Mouse (Mus musculus) 3T3-L1 (cell line): ENCODE measurements around the gene Supt3.
A peak's percentile ranks its signal among the peaks of the same experiment; 100 is the strongest.

ENCODE experiments used
- DNase-seq: peaks from one replicate; pipeline ENCODE4 v3.0.0-alpha.2; 2015; ENCODE audit warnings: low read depth, low spot score

Gene Supt3

DNA sequence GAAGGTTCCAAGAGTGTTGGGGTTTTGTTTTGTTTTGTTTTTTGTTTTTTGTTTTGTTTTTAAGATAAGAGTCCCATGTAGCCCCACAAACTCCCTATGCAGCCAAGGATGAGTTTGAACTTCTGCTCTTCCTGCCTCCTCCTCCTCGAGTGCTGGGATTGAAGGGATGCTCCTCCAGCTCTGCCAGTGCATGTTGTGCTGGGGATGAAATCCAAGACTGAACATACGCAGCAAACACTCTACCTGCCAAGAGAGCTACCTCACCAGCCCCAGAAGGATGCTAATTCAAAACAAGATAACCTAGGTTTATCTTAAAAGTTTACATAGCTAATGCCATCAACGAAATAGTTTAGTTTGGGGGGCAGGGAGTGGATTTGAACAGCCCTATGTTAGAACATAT lies 276.4 kb downstream of the Supt3 start:
- DNase-seq = no peak

- no peak for DNase-seq
Measured at GRCm38 (mm10) chr17:45054526-45054925, 277.6 kb downstream of the Supt3 start.

DNA sequence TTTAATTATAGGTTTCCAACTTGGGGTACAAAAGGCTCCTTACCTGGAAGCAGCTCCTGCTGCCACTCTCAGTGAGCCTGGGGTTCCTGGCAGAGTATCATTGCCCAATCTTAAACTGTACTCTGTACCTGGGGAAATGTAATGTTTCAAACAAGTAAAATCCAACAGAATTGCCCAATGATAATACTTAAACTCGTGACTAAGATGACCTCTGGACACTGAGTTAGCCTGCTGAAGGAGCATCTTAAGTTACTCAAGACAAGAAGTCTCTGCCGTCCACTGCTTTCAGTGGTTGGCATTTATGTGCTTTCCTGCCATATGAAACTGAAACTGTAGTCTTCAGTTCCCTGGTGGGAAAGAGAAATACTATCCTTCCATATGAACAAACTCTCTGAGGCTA lies 279.9 kb downstream of the Supt3 start:
- no peak for DNase-seq

DNA sequence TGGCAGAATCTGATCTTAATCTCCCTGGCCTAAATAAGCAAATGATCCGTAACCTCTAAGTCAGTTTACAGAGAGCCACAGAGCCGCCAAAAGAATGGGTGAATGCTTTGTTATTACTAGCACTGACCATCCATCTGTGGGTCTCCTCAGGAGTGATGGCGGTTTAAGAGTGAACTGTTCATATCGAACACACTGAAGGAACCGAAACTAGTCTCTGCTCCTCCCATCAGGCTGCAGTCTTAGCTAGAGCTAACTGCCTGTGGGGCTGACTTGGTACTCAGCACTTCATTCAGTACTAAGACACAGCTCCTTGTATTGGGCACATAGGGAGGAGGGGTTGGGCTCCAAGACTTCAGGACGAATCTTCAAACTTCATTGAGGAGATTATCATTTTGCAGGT lies 280.8 kb downstream of the Supt3 start:
- DNase-seq = no peak

GRCm38 (mm10) chr17:45058566-45059363 lies 281.8 kb downstream of the Supt3 start:
- DNase-seq = no peak

DNA sequence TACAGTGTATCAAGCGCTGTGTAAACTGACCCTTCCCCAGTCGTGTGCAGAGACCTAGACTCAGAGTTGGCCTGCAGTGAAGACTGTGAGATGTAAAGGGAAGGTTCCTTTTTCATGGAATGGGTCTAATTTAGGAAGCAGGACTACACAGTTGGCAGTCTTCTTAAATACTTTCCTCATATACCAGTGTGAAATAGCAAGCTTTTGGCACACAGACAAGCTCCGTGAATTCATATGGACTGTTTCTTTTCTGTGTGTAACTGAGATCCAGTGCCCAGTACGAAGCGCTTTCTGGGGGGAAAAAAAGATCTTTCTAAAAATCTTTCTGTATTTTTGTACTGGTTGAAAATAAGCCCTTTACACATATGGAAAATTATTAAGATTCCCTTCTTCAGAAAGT lies 286.8 kb downstream of the Supt3 start:
- DNase-seq = no peak

DNA sequence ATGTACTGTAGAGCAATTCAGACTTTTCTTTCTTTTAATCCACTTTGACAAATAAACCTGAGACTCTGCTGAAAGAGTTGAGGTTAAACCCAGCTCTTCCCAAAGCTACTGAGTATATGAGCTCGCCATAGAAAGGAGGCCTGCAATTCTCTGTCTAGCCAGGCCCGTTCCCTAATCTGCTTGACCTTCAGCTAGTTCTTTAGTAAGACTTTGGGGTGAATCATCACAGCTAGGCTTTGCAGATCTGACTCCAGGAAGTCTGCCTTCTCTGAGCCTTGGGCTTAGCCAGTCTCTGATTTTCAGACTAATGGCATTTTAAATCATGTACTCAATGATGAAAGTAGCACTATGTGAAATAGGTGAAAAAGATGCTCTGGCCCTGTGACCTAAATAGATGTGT lies 288.5 kb downstream of the Supt3 start:
- peak; percentile 66 for DNase-seq

DNA sequence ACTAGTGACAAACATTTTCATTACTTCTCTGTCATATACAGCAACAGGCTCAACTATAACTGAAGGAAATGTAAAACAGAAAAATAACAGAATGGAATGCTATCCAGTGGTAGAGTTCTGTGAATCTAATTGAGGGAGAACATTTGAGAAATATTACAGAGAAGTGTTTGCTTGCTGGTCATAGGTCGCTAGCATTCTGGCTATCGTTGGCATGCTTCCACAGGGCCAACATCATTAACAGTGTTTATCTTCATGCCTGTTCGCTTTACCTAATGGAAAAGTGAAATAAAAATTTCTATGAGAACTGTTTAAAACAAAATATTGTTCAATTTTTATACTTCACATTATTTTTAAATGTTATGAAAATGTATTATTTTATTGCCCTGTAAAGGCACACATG lies 290.5 kb downstream of the Supt3 start:
- DNase-seq = no peak

GRCm38 (mm10) chr17:45068321-45068720 lies 291.4 kb downstream of the Supt3 start:
- no peak for DNase-seq

GRCm38 (mm10) chr17:45072495-45073347 lies 295.8 kb downstream of the Supt3 start:
- DNase-seq = no peak

DNA sequence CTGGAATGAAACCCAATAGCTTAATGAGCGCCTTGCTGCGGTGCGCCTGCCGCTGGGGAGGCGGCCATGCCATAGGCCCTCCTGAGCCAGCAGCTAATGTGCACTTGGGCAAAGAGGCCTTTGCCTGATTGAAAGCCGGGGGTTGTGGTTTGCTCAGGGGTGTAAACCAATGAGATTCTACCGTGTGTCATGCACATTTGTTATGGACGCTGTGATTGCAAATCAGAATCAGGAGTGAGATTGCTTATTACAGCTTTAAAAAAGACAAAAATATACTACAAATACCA lies 296.3 kb downstream of the Supt3 start:
- DNase-seq = no peak

- no peak for DNase-seq
Measured at GRCm38 (mm10) chr17:45073779-45074178, 296.8 kb downstream of the Supt3 start.

DNA sequence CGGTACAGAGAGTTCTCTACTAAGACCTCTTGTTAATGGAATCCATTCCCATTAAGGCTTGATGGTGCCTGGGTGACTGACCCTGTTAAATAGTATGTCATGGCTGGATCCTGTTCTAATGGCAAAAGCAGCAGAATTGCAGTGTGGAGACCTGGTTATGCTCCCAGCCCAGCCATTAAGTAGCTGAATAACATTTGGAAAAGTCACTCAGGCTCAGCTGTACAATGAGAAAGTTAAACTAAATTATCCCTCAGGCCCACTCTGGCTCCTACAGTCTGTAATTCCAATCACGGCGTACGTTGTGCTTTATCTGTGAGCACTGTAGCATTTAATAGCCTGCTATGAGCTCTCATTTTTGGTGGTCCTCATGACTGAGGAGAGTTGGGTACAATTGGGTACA lies 300.0 kb downstream of the Supt3 start:
- no peak for DNase-seq

DNA sequence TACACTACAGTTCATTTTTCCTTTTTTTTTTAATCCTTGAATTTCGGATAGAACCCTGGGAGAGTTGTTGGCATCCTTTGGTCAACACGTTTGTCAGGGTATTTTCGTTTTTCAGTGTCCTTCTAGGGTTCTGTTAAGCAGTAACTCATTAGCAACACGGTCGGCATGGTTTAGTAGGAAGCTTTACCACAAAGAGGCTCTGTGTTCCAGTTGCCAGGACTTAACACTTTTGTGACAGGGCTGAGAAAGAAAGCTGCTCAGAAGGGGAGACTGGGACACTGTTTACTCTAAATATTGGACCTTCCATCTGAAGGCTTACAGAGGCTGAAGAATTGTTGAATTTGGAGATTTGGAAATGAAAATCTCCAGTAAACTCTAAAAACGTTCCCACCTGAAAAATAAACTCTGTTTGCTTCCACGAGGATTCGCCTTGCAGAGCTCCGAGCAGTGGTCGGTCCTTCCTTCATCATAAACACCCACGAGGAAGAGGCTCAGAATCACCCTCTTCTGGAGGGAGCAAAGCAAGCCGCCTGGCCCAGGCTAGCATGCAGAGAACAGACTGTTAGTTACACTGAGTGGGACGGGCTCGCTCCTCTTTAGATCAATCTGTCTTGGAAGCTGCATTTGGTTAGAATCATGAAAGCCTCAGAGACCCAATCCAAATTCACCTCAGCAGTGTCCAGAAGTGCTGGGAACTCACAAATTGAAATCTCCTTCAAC lies 301.1 kb downstream of the Supt3 start:
- no peak for DNase-seq

DNA sequence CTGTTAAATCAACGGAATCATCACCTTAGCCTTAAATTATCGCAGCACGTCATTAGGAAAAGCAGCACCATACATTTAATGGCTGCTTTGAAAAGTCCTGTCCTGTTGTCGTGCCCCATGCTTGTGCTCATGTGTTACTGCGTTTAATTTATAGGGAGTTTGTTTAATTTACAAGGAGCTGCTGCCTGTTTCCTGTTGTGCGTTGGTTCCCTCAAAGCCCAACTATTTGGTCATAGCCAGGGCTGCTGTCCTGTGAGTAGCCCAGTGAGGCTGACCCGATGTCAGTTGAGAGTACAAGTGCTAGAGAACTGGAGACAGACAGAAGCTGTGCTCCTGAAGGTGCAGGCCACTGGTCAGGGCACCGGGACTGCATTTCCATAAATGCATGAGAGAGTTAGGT lies 304.6 kb downstream of the Supt3 start:
- no peak for DNase-seq

- no peak for DNase-seq
Measured at GRCm38 (mm10) chr17:45081955-45082475, 305.1 kb downstream of the Supt3 start.

- no peak for DNase-seq
Measured at GRCm38 (mm10) chr17:45086361-45086760, 309.4 kb downstream of the Supt3 start.

DNA sequence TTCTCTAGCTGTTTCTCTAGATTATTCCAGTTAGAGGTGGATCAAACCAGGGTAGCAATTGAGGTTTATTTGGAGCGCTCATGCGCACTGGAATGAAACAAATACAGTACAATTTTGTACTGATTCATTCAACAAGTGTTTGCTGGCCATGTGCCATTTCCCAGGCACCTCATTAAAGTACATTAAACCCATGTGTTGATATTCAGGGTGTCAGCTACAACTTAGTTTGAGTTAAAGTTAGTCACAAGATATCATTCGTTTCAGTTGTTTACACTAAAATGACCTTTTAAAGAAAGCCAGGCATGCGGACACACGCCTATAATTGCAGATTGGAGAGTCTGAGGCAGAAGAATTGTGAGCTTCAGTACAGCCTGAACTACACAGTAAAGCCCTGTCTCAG lies 310.1 kb downstream of the Supt3 start:
- peak; percentile 21 for DNase-seq

DNA sequence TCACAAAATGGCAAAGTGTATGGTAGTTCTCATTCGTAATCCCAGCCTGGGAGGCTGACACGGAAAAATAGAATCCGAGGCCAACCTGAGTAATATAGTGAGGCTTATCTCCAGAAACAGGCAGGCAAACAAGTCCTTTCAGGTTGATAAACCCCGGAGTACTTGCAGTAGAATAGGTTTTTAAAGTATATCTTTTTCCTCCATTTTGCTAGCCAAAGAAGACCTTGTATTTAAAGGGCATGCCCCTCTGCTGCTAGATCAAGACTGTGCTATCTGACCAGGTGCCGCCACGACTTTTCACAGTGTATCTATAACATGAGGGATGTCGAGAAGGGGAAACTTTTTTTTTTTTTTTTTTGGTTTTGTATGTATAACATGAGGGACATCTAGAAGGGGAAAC lies 324.1 kb downstream of the Supt3 start:
- DNase-seq = no peak

DNA sequence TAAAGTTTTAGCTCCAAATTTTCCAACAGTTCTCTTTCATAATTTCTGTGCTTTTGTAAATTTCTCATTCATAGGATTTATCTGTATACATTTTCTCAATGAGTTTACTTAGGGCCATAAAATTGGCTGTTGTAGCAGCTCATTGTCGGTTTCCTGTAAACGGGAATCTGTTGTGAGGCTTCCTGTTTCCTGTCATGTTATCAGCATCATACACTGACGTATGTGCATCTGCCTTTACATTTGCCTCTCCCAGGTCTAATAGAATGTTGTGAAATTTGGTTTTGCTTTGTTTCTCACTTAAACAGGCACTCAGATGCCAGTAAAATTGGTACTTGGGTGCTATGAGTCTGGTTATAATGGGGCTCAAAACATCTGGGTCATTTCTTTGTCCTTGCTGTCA lies 338.4 kb downstream of the Supt3 start:
- DNase-seq = no peak

- no peak for DNase-seq
Measured at GRCm38 (mm10) chr17:45118565-45119471, 341.9 kb downstream of the Supt3 start.
